Mouse (Mus musculus) stomach, postnatal 0 days (tissue): ENCODE results near the gene Utp6.

Experiments used
- CTCF ChIP-seq: IDR thresholded peaks from 2 replicates; pipeline ENCODE4 v1.5.1; 2016; ENCODE audit warnings: antibody characterized with exemption, low read depth, mild to moderate bottlenecking, moderate library complexity
- EP300 ChIP-seq: optimal IDR thresholded peaks from 2 replicates; pipeline ENCODE3; 2016; ENCODE audit warnings: antibody characterized with exemption

DNA sequence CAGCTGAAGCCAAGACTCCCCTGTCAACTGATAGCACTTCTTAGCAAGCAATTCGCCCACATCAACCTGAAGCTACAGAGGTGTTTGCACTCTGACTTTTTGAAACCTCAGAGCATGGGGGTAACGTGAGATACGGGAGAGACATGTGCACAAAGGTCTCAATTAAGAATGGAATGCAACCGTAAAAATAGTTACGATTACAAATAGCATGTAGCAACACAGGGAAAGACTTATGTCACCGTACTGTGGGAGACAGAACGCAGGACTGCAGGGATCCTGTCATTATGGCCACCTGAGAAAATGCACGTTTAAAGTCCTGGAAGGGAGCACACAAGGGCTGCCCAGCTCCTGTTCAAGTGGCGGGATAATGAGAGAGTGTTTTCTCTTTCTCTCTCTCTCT, 55.3 kb downstream of the Utp6 start:
- TF ChIP-seq CTCF (no peak), EP300 (no peak)
